ENCODE assay signal across 8 mouse cellular contexts in the genomic region with DNA sequence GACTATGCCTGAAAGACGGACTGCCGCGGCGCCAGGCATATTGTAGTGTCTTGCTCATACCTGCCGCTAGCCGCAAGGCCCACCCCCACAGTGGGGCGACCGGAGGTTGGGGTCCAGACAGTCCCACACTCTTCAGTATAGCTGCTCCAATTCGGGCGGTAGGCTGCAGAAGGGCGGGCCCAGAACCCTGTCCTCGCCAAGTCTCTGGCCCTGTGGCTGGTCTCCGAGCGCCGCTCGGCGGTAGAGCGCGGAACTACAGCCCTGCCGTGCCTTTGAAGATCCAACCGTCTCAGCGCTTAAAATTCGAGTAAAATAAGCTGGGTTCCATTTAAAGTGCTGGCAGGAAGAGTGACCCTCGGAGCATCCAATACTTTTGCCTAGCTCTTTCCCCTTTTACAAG. TPM values are rescaled to one million over a fixed set of nuclear protein-coding genes. Genes with fewer than 3 reads are reported as not detected.
DNase-seq lines count a peak whose midpoint lies in the region; ATAC-seq and TF ChIP-seq lines count a peak whose summit lies in the region.

Gene Spata20 (minus strand): TSS at position 179 of the 400 bp plus-strand sequence.

- peaks cover 80% of the 10 kb centered on the region for H3K27me3 ChIP-seq in E14TG2a.4 (ENCODE audit: insufficient read depth, low read length)
- H3K27me3 ChIP-seq in forebrain, embryonic 15.5 days = no peaks in the 10 kb centered on the region
- H3K27me3 ChIP-seq in liver, postnatal 0 days (ENCODE audit: insufficient read depth, low read length) = peaks cover 31% of the 10 kb centered on the region
- H3K27me3 ChIP-seq in thymus, adult 2 months (ENCODE audit: control insufficient read depth, insufficient read depth, low read length) = no peaks in the 10 kb centered on the region; the same call in 1 of the 2 replicates

- WGBS in forebrain, embryonic 15.5 days = 4% methylated on average over 24 of the region's 24 CpGs
- WGBS in liver, postnatal 0 days (ENCODE audit: insufficient replicate concordance) = 3% methylated on average over 24 of the region's 24 CpGs
- 3% methylated on average over 24 of the region's 24 CpGs for WGBS in olfactory bulb, adult 2 months
- WGBS in thymus, adult 2 months = 3% methylated on average over 24 of the region's 24 CpGs

- H3K4me3 ChIP-seq in E14TG2a.4 (replicated peaks; ENCODE audit: low read length) = no peak within 1 kb of the TSS; the same call in 1 of the 2 replicates
- H3K4me3 ChIP-seq in forebrain, embryonic 15.5 days = peak within 1 kb of the TSS; percentile 27
- no peak within 1 kb of the TSS for H3K4me3 ChIP-seq in liver, postnatal 0 days (ENCODE audit: low read depth, low read length)
- H3K4me3 ChIP-seq in olfactory bulb, adult 2 months (ENCODE audit: insufficient read depth, low read depth, low read length) = peak within 1 kb of the TSS; percentile 26
- H3K4me3 ChIP-seq in thymus, adult 2 months (ENCODE audit: control insufficient read depth, insufficient read depth, low read length) = no peak within 1 kb of the TSS

- TF ChIP-seq POLR2A in olfactory bulb, adult 2 months (IDR thresholded peaks at IDR 0.05; ENCODE audit: insufficient read depth, low read depth, low read length) = no peak
- no peak for TF ChIP-seq POLR2A in thymus, adult 2 months (IDR thresholded peaks at IDR 0.05; ENCODE audit: control insufficient read depth, extremely low read depth, insufficient read depth, low read length, poor library complexity)

- H3K36me3 ChIP-seq in E14TG2a.4 (ENCODE audit: insufficient read depth, low read length) = no peaks in the 10 kb centered on the region
- no peaks in the 10 kb centered on the region for H3K36me3 ChIP-seq in forebrain, embryonic 15.5 days
- H3K36me3 ChIP-seq in liver, postnatal 0 days (replicated peaks; ENCODE audit: insufficient read depth, low read length) = no peaks in the 10 kb centered on the region
- no peaks in the 10 kb centered on the region for H3K36me3 ChIP-seq in thymus, adult 2 months (ENCODE audit: control insufficient read depth, insufficient read depth, low read length)

- peak within 1 kb of the TSS; percentile 45 for H3K4me2 ChIP-seq in forebrain, embryonic 15.5 days (replicated peaks)
- H3K4me2 ChIP-seq in liver, postnatal 0 days (ENCODE audit: low read depth, low read length) = no peak within 1 kb of the TSS

- peak within 1 kb of the TSS; percentile 30; the same call in 1 of the 2 replicates for H3K9ac ChIP-seq in forebrain, embryonic 15.5 days (replicated peaks)
- no peak within 1 kb of the TSS for H3K9ac ChIP-seq in liver, postnatal 0 days (replicated peaks)

- intact Hi-C loops in heart, postnatal 14 days (cut with DNase I) = loop anchor here (1.0 to 5.0 kb wide), 4 partner anchors 66 to 359 kb away; no protein-coding TSS in a partner anchor

- peak; percentile 88 to 94 for DNase-seq in heart, postnatal 14 days
- peak; percentile 92 for DNase-seq in layer of hippocampus, adult 11-12 months (ENCODE audit: low spot score)
- DNase-seq in liver, postnatal 0 days = peak; percentile 85
- DNase-seq in thymus, adult 2 months = peak; percentile 72

- no peaks in the 10 kb centered on the region for H3K9me3 ChIP-seq in E14TG2a.4 (ENCODE audit: low read length)
- no peaks in the 10 kb centered on the region for H3K9me3 ChIP-seq in forebrain, embryonic 15.5 days
- no peaks in the 10 kb centered on the region for H3K9me3 ChIP-seq in liver, postnatal 0 days (ENCODE audit: low read length)

- ATAC-seq in cerebellum, adult (ENCODE audit: insufficient number of reproducible peaks, low FRiP score, low TSS enrichment) = peak; percentile 33; the same call in 1 of the 2 replicates
- ATAC-seq in forebrain, embryonic 15.5 days (replicated peaks) = peak; percentile 83
- peak; percentile 60 for ATAC-seq in liver, postnatal 0 days

- peaks cover 20% of the 10 kb centered on the region for H3K4me1 ChIP-seq in E14TG2a.4 (replicated peaks; ENCODE audit: low read depth, low read length)
- peaks cover 7% of the 10 kb centered on the region for H3K4me1 ChIP-seq in forebrain, embryonic 15.5 days
- H3K4me1 ChIP-seq in liver, postnatal 0 days (ENCODE audit: insufficient read depth) = peaks cover 3% of the 10 kb centered on the region; the same call in 1 of the 2 replicates
- peaks cover 9% of the 10 kb centered on the region for H3K4me1 ChIP-seq in olfactory bulb, adult 2 months (ENCODE audit: control insufficient read depth, insufficient read depth, low read length)
- no peaks in the 10 kb centered on the region; the same call in 1 of the 2 replicates for H3K4me1 ChIP-seq in thymus, adult 2 months (replicated peaks; ENCODE audit: control insufficient read depth, insufficient read depth, low read length)

- TF ChIP-seq CTCF in E14TG2a.4 (conservative IDR thresholded peaks at IDR 0.05; ENCODE audit: low read length) = peak; percentile 100
- TF ChIP-seq CTCF in liver, postnatal 0 days (IDR thresholded peaks at IDR 0.05; ENCODE audit: low read depth) = peak; percentile 95
- peak; percentile 99 for TF ChIP-seq CTCF in olfactory bulb, adult 2 months (IDR thresholded peaks at IDR 0.05; ENCODE audit: insufficient read depth, low read depth, low read length)
- TF ChIP-seq CTCF in thymus, adult 2 months (IDR thresholded peaks at IDR 0.05; ENCODE audit: borderline replicate concordance, control insufficient read depth, extremely low read depth, insufficient read depth, low read length, poor library complexity) = peak; percentile 83

- TF ChIP-seq EP300 in liver, postnatal 0 days (IDR thresholded peaks at IDR 0.05; ENCODE audit: low read depth) = no peak

- H3K27ac ChIP-seq in forebrain, embryonic 15.5 days (replicated peaks) = no peak within 1 kb of the TSS
- no peak within 1 kb of the TSS for H3K27ac ChIP-seq in liver, postnatal 0 days (ENCODE audit: low read depth)
- H3K27ac ChIP-seq in olfactory bulb, adult 2 months (ENCODE audit: insufficient read depth, low read depth, low read length) = no peak within 1 kb of the TSS
- no peak within 1 kb of the TSS for H3K27ac ChIP-seq in thymus, adult 2 months (ENCODE audit: control insufficient read depth, insufficient read depth, low read length)

RNA-seq across cellular contexts. Expression of gene Spata20, which starts in this region (rescaled TPM):
- polyA plus RNA-seq in forebrain, embryonic 15.5 days (2015; fragmentation: Nextera tagmentation; extraction: Ambion mirVana) = 0.38 and 0.86 TPM in 2 replicates
- 1 to 10 TPM in 1 of 2 experiments, under 1 TPM in 1; 0.54 to 1.1 TPM for total RNA-seq in heart, postnatal 14 days (2021)
- not detected in 2 replicates for polyA plus RNA-seq in liver, postnatal 0 days (2015; fragmentation: Nextera tagmentation; extraction: Ambion mirVana)
- not detected in 2 replicates for polyA plus RNA-seq in olfactory bulb, adult 2 months (2012; ENCODE audit: insufficient read depth, insufficient read length, low replicate concordance, missing spikeins)
- polyA plus RNA-seq in thymus, adult 2 months (2012; rRNA removed) = 0.04 and 0.39 TPM in 2 replicates

Comparison
In these comparisons a context has a peak if more than half of its experiments do, and no peak if none do; other contexts are left out.
1. Peak in ATAC-seq, H3K4me3 ChIP-seq, H3K9ac ChIP-seq and H3K4me2 ChIP-seq in forebrain, embryonic 15.5 days; RNA of the gene not detected or under 1 TPM.
2. Peak in DNase-seq and ATAC-seq in liver, postnatal 0 days; RNA of the gene not detected or under 1 TPM.
3. Peak in DNase-seq in thymus, adult 2 months; RNA of the gene not detected or under 1 TPM.
4. ATAC-seq: peak in every context shown above with its lines; median percentile 83 in forebrain, embryonic 15.5 days; 60 in liver, postnatal 0 days; 33 in cerebellum, adult.